Mouse (Mus musculus): ENCODE measurements around the gene Hipk1.

The Hipk1 gene

DNA sequence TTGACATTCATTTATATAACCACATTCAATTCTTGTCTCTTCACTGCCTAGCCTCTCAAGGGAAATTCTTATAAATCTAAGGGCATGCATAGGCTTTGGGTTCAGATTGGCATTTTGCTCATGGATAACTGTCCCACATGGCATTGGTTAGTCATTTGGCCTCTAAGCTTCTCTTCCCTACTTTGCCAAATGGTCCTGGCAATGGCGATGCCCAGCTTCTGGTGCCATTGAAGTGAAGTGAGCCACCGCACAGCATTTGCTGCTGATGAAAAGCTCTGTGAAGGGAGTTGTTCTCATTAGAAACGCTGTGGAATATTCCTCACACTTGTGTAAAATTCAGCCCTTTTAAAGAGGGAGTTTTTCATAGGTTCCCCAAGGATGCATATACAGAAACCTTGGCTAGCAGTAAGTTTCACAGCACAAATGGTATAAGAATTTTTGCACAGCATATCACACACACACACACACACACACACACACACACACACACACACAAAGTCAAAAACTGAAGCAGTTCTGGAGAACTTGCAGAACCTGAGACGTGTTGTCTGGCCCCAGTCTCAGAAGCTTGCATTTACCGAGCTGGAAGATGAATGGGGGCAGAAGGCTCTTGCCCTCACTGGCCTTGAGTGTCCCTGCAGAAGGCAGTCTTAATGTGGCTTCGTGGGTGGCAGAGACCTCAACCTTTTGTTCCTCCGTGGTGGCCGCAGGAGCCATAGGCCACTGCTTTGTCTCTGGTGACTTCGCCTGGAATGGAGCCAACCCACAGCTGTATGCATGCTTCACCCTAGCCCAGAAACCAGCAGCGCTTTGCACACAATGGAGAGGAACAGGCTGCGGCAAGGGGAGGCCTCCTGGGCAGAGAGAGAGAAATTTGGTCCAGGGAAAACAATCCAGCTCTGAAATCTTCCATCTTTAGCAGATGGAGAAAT is 75.3 kb downstream of the Hipk1 start:
- DNase-seq (ENCODE audit: low spot score in 2 of 2) = no peak

DNA sequence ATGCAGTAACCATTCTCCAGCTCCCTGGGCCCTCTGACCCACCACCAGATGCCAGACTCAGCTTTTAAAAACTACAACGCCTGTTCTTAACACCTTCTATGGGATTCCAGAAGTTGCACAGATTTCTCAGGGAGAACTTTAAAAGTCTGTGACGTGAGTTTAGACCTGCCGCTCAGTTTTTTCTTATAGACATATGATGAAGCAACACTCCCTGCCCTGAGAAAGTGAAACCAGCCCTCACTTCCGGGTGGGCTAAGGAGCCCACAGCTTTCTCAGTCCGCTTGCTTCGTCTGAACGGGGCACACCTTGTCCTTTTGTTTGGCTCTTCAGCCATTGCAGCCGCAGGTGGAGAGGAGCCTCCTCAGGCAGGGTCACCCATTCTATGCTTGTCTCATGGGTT is 76.4 kb downstream of the Hipk1 start:
- no peak for DNase-seq (ENCODE audit: low spot score in 2 of 2)

DNA sequence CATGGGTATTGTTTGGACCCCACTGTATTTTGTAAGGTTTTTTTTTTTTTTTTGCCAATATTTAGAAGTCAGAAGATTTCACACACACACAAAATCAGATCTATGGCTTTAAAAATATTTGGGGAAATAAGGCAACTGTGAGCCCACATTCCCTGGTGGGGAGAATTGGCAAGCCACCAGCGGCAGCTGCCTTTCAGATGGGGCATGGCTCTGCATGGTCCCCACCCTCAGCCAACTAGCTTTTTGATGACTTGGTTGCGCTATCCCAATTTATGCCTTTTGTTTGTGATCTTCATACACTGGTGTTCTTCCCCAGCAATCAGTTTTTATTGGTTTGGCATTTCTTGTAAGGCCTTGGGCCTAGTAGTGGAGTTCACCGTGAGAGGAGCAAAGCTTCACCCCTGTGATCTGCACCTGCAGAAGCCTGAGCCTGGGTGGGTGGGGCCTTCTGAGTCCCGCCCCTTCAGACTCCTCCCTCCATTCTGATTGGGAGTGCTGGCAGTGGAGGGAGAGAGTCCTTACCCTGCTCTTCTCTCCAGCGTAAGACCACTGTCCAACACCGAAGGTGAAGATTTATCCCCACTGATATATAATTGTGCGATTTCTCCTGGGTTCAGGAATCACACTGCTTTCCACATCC is 77.0 kb downstream of the Hipk1 start:
- DNase-seq (ENCODE audit: low spot score in 2 of 2) = no peak

DNA sequence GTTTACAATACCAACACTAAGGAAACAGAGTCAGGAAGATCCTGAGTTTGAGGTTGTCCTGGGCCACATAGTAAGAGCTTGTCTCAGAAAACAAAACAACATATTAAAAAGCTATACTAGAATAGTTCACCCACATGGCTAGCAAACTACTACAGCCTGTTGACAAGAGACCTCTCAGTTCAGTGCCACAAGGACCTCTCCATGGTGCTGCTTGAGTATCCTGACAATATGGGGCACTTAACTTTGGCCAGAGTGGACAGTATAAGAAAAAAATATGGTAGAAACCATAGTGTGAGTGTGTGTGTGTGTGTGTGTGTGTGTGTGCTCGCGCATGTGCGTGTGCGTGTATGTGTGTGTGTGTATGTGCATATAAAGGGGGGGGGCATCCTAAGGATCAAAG is 79.2 kb downstream of the Hipk1 start:
- no peak for DNase-seq (ENCODE audit: low spot score in 2 of 2)

GRCm38 (mm10) chr3:103709470-103710040 is 81.8 kb downstream of the Hipk1 start:
- no peak for DNase-seq (ENCODE audit: low spot score in 2 of 2)

- DNase-seq (ENCODE audit: low spot score in 2 of 2) = no peak
Observed at GRCm38 (mm10) chr3:103705426-103705825, 85.9 kb downstream of the Hipk1 start.

DNA sequence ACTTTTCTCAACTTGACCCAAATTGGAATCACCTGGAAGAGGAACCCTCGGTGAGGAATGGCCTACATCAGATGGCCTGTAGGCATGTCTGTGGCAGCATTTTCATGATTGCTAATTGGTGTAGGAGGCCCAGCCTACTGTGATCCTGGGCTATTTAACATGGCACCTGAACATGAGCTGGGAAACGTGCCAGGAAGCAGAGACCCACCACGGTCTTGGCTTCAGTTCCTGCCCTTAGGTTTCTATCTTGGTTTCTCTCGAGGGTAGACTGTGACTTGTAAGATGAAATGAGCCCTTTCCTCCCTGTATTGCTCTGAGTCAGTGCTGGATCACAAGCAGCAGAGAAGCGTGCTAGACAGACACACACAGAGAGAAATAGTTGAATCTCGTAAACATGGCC is 86.7 kb downstream of the Hipk1 start:
- no peak for DNase-seq (ENCODE audit: low spot score in 2 of 2)

GRCm38 (mm10) chr3:103696388-103696925 is 94.9 kb downstream of the Hipk1 start:
- DNase-seq (ENCODE audit: low spot score in 2 of 2) = no peak

- DNase-seq (ENCODE audit: low spot score in 2 of 2) = no peak
Observed at GRCm38 (mm10) chr3:103695556-103695955, 95.8 kb downstream of the Hipk1 start.

DNA sequence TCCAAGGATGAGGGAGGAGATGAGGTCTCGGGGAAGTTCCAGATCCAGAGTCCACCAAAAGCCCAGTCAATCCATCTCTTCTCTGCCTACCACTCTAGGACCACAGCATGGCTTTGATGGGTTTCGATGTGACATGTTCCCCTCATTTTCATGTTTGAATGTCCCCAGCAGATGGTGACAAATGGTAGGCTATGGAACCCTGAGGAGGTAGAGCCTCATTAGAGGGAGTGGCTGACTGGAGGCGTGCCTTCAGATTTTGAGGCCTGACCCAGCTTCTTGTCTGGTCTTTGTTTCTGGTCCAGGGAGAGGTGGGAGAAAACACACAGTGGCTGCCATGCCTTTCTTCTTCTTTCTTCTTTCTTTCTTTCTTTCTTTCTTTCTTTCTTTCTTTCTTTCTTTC is 100.9 kb downstream of the Hipk1 start:
- DNase-seq (ENCODE audit: low spot score in 2 of 2) = no peak
